ENCODE assay signal across 9 mouse cellular contexts in genomic region chr4:35096226-35097175, GRCm38 (mm10). TPM values are rescaled to one million over a fixed set of nuclear protein-coding genes. Genes with fewer than 3 reads are reported as not detected.
DNase-seq lines count a peak whose midpoint lies in the region; ATAC-seq lines count a peak whose summit lies in the region.
"Had no signal": no experiment of that assay in that cellular context is flagged by ENCODE, and none has a peak within 500 bp of the region (broad histone marks: within the 10 kb centered on the region; RNA-seq: fewer than 3 reads in every experiment).

No protein-coding gene starts in this region.

- no peak overlapping the region for H3K4me2 ChIP-seq in liver, embryonic 16.5 days (ENCODE audit: low read depth, low read length)
- H3K4me2 ChIP-seq in midbrain, embryonic 13.5 days (replicated peaks) = no peak overlapping the region
- H3K4me2 ChIP-seq: limb, embryonic 15.5 days had no signal

- ATAC-seq in frontal cortex, adult (ENCODE audit: low TSS enrichment) = peak; percentile 44; the same call in 1 of the 2 replicates
- peak; percentile 84 for ATAC-seq in liver, embryonic 16.5 days (ENCODE audit: low read depth)
- no peak for ATAC-seq in midbrain, embryonic 13.5 days

- no peaks in the 10 kb centered on the region for H3K9me3 ChIP-seq in liver, embryonic 16.5 days (replicated peaks; ENCODE audit: control insufficient read depth, low read length)
- H3K9me3 ChIP-seq in midbrain, embryonic 13.5 days = no peaks in the 10 kb centered on the region
- H3K9me3 ChIP-seq: limb, embryonic 15.5 days had no signal

- H3K4me3 ChIP-seq in liver, embryonic 16.5 days (ENCODE audit: low read depth, low read length) = no peak overlapping the region
- H3K4me3 ChIP-seq in midbrain, embryonic 13.5 days (replicated peaks) = no peak overlapping the region
- H3K4me3 ChIP-seq: limb, embryonic 15.5 days had no signal

- WGBS in liver, embryonic 16.5 days (ENCODE audit: insufficient replicate concordance) = 54% methylated on average over 28 of the region's 28 CpGs
- 86% methylated on average over 28 of the region's 28 CpGs for WGBS in midbrain, embryonic 13.5 days

- H3K27me3 ChIP-seq in liver, embryonic 16.5 days (ENCODE audit: control insufficient read depth, insufficient read depth, low read depth, low read length) = no peaks in the 10 kb centered on the region
- no peaks in the 10 kb centered on the region for H3K27me3 ChIP-seq in midbrain, embryonic 13.5 days
- H3K27me3 ChIP-seq: limb, embryonic 15.5 days had no signal

- 0 out of 2 replicates have a peak overlapping the region, but pooled peaks have one; percentile 11 for H3K9ac ChIP-seq in liver, embryonic 16.5 days (ENCODE audit: low read depth, low read length)
- H3K9ac ChIP-seq in midbrain, embryonic 13.5 days (replicated peaks) = no peak overlapping the region
- H3K9ac ChIP-seq: limb, embryonic 15.5 days had no signal

- intact Hi-C loops in heart, postnatal 14 days (cut with DNase I) = loop anchor here (5.0 kb wide), 1 partner anchor 134 kb away; no protein-coding TSS in a partner anchor
- intact Hi-C loops in left cerebral cortex, postnatal 14 days (cut with DNase I) = loop anchor here (5.0 kb wide), 1 partner anchor 134 kb away; no protein-coding TSS in a partner anchor

- H3K4me1 ChIP-seq in liver, embryonic 16.5 days (ENCODE audit: control insufficient read depth, low read depth, low read length) = peaks cover 28% of the 10 kb centered on the region
- peaks cover 18% of the 10 kb centered on the region for H3K4me1 ChIP-seq in midbrain, embryonic 13.5 days (replicated peaks)

- H3K27ac ChIP-seq in liver, embryonic 16.5 days (ENCODE audit: low read length) = peak overlapping the region; percentile 88
- no peak overlapping the region for H3K27ac ChIP-seq in midbrain, embryonic 13.5 days
- H3K27ac ChIP-seq: limb, embryonic 15.5 days had no signal

- no peak for DNase-seq in frontal cortex, postnatal 25 days (ENCODE audit: low spot score in 2 of 2)
- peak; percentile 45 for DNase-seq in adipocyte (ENCODE audit: low spot score)
- peak; percentile 21 to 42 for DNase-seq in spleen, postnatal 14 days (ENCODE audit: low spot score in 2 of 2)
- no peak for DNase-seq in heart, postnatal 14 days
- DNase-seq in left cerebral cortex, postnatal 14 days (ENCODE audit: low spot score in 2 of 2) = no peak

- H3K36me3 ChIP-seq in liver, embryonic 16.5 days (ENCODE audit: control insufficient read depth, insufficient read depth) = no peaks in the 10 kb centered on the region
- no peaks in the 10 kb centered on the region for H3K36me3 ChIP-seq in midbrain, embryonic 13.5 days
- H3K36me3 ChIP-seq: limb, embryonic 15.5 days had no signal

RNA-seq across cellular contexts. Expression of gene Ifnk, which starts 55.4 kb away (rescaled TPM):
- 0.14 and 0.27 TPM in 2 replicates for polyA plus RNA-seq in liver, embryonic 16.5 days (2015; fragmentation: Nextera tagmentation; extraction: Ambion mirVana)
- 0.26 TPM in 1 of 2 replicates, not detected in the other for polyA plus RNA-seq in midbrain, embryonic 13.5 days (2015; fragmentation: Nextera tagmentation; extraction: Ambion mirVana)
- not detected for total RNA-seq in heart, postnatal 14 days (2021)
- total RNA-seq in left cerebral cortex, postnatal 14 days (2021) = not detected

Comparison
In these comparisons a context has a peak if more than half of its experiments do, and no peak if none do; other contexts are left out.
1. DNase-seq: peak in adipocyte (single experiment) and spleen, postnatal 14 days (2 of 2); none in frontal cortex, postnatal 25 days (0 of 2), heart, postnatal 14 days (0 of 2) and left cerebral cortex, postnatal 14 days (0 of 2).